Mouse (Mus musculus) lung, postnatal 0 days (tissue): Measurements from ENCODE around the gene Fscn1. TPM values are rescaled to one million over a fixed set of nuclear protein-coding genes. Genes with fewer than 3 reads are reported as not detected.

Experiments used
- ATAC-seq: fragments of 200-750 bp; cut with Nextera tagmentation; 2 replicates; pipeline ENCODE4 v1.8.0; 2017; ENCODE audit warnings: moderate library complexity
- DNase-seq: peaks from one replicate; pipeline ENCODE4 v3.0.0-alpha.2; 2016; ENCODE audit warnings: low spot score
- H3K27ac ChIP-seq: fragments of 300-500 bp; sonication (generic); 2 replicates; pipeline ENCODE4 v1.5.1; 2014; ENCODE audit warnings: antibody characterized with exemption, mild to moderate bottlenecking, low read length, mixed read lengths
- H3K27me3 ChIP-seq: fragments of 300-500 bp; sonication (generic); replicated peaks from 2 replicates; pipeline ENCODE4 v1.6.1; 2014; ENCODE audit warnings: low read length, mixed read lengths; ENCODE audit not compliant: insufficient read depth
- H3K36me3 ChIP-seq: fragments of 300-500 bp; sonication (generic); 2 replicates; pipeline ENCODE4 v1.6.1; 2014; ENCODE audit warnings: low read length, mixed read lengths; ENCODE audit not compliant: insufficient read depth
- H3K4me1 ChIP-seq: fragments of 300-500 bp; sonication (generic); 2 replicates; pipeline ENCODE4 v1.6.1; 2014; ENCODE audit warnings: antibody characterized with exemption, low read depth, low read length, mixed read lengths; ENCODE audit not compliant: insufficient read depth
- H3K4me2 ChIP-seq: fragments of 300-500 bp; sonication (generic); replicated peaks from 2 replicates; pipeline ENCODE4 v1.6.1; 2014; ENCODE audit warnings: low read depth, mild to moderate bottlenecking, low read length, moderate library complexity, mixed read lengths
- H3K4me3 ChIP-seq: fragments of 300-500 bp; sonication (generic); 2 replicates; pipeline ENCODE4 v1.5.1; 2014; ENCODE audit warnings: low read depth, low read length
- H3K9ac ChIP-seq: fragments of 300-500 bp; sonication (generic); replicated peaks from 2 replicates; pipeline ENCODE4 v1.6.1; 2014; ENCODE audit warnings: low read depth, mild to moderate bottlenecking
- H3K9me3 ChIP-seq: fragments of 300-500 bp; sonication (generic); 2 replicates; pipeline ENCODE4 v1.6.1; 2016; ENCODE audit warnings: low read length, mixed read lengths
- CTCF ChIP-seq: IDR thresholded peaks from 2 replicates; pipeline ENCODE4 v1.5.1; 2016; ENCODE audit warnings: antibody characterized with exemption, mild to moderate bottlenecking
- EP300 ChIP-seq: IDR thresholded peaks from 2 replicates; pipeline ENCODE4 v1.6.1; 2016; ENCODE audit warnings: antibody characterized with exemption, mild to moderate bottlenecking, control low read depth
- WGBS: fragments of 180-500 bp; shearing (Covaris S2); extraction: QIAGEN DNeasy Blood & Tissue Kit; methylation state at CpG from one replicate; pipeline ENCODE4 v1.1.7; 2014; 5-methylcytosine and 5-hydroxymethylcytosine counted together
- polyA plus RNA-seq: library from polyadenylated mRNA; unstranded; fragments of >200 nt; fragmentation: Nextera tagmentation; extraction: Ambion mirVana; gene quantifications from 2 replicates; pipeline ENCODE4 v1.2.1, GENCODE M21; 2015

The Fscn1 gene
- polyA plus RNA-seq, 1 experiment from 2014 or later, result 69.1 TPM

GRCm38 (mm10) chr5:142962444-142962961 is 2.4 kb downstream of the Fscn1 start:
- Histone ChIP-seq H3K9me3 (no peaks in the 10 kb centered on the region), H3K4me3 (peak overlapping the region; percentile 63), H3K4me1 (peaks cover 9% of the 10 kb centered on the region), H3K27ac (peak overlapping the region; percentile 84), H3K36me3 (no peaks in the 10 kb centered on the region), H3K27me3 (no peaks in the 10 kb centered on the region), H3K9ac (peak overlapping the region; percentile 23), H3K4me2 (peak overlapping the region; percentile 79)
- DNase-seq (peak; percentile 41), ATAC-seq (no peak)
- WGBS, result 9% methylated on average over 11 of the region's 11 CpGs
- TF ChIP-seq EP300 (no peak), CTCF (no peak)

GRCm38 (mm10) chr5:142963003-142963704 is 3.0 kb downstream of the Fscn1 start:
- H3K27ac ChIP-seq, result 0 out of 2 replicates have a peak overlapping the region, but pooled peaks have one; percentile 11
- ATAC-seq, result no peak
- H3K9me3 ChIP-seq, result no peaks in the 10 kb centered on the region
- peak; percentile 63 for DNase-seq
- H3K4me2 ChIP-seq, result peak overlapping the region; percentile 79
- no peak overlapping the region for H3K9ac ChIP-seq
- H3K4me3 ChIP-seq, result peak overlapping the region; percentile 63
- peaks cover 9% of the 10 kb centered on the region for H3K4me1 ChIP-seq
- no peaks in the 10 kb centered on the region for H3K27me3 ChIP-seq
- WGBS, result 16% methylated on average over 13 of the region's 13 CpGs
- no peaks in the 10 kb centered on the region for H3K36me3 ChIP-seq
- TF ChIP-seq EP300, result no peak
- no peak for TF ChIP-seq CTCF

GRCm38 (mm10) chr5:142963705-142964494 is 3.8 kb downstream of the Fscn1 start:
- Histone ChIP-seq H3K4me3 (peak overlapping the region; percentile 63; the same call in 1 of the 2 replicates), H3K9me3 (no peaks in the 10 kb centered on the region), H3K4me1 (peaks cover 9% of the 10 kb centered on the region), H3K27ac (no peak overlapping the region), H3K27me3 (no peaks in the 10 kb centered on the region), H3K4me2 (peak overlapping the region; percentile 79), H3K36me3 (no peaks in the 10 kb centered on the region), H3K9ac (no peak overlapping the region)
- TF ChIP-seq CTCF, result no peak
- no peak for TF ChIP-seq EP300
- ATAC-seq (no peak), DNase-seq (peak; percentile 78)
- WGBS, result 25% methylated on average over 17 of the region's 17 CpGs

- WGBS, result 89% methylated on average over 6 of the region's 6 CpGs
- Histone ChIP-seq H3K27me3 (no peaks in the 10 kb centered on the region), H3K4me1 (peaks cover 9% of the 10 kb centered on the region), H3K4me3 (no peak overlapping the region), H3K4me2 (0 out of 2 replicates have a peak overlapping the region, but pooled peaks have one; percentile 79), H3K27ac (no peak overlapping the region), H3K36me3 (no peaks in the 10 kb centered on the region), H3K9me3 (no peaks in the 10 kb centered on the region), H3K9ac (no peak overlapping the region)
- DNase-seq (no peak), ATAC-seq (no peak)
- TF ChIP-seq CTCF, result no peak
- no peak for TF ChIP-seq EP300
These were observed 4.5 kb downstream of the Fscn1 start for GRCm38 (mm10) chr5:142964650-142965049.

- peaks cover 14% of the 10 kb centered on the region; the same call in 1 of the 2 replicates for H3K36me3 ChIP-seq
- TF ChIP-seq EP300 (no peak), CTCF (no peak)
- DNase-seq (no peak), ATAC-seq (no peak)
- H3K27ac ChIP-seq, result no peak overlapping the region
- WGBS, result 85% methylated on average over 14 of the region's 14 CpGs
- peaks cover 5% of the 10 kb centered on the region for H3K4me1 ChIP-seq
- no peak overlapping the region for H3K4me2 ChIP-seq
- H3K27me3 ChIP-seq, result no peaks in the 10 kb centered on the region
- H3K9ac ChIP-seq, result no peak overlapping the region
- H3K4me3 ChIP-seq, result no peak overlapping the region
- H3K9me3 ChIP-seq, result no peaks in the 10 kb centered on the region
These were observed 8.3 kb downstream of the Fscn1 start for GRCm38 (mm10) chr5:142968411-142968810.

GRCm38 (mm10) chr5:142973971-142974370 is 13.8 kb downstream of the Fscn1 start:
- no peak overlapping the region for H3K4me2 ChIP-seq
- 0 out of 2 replicates have a peak, but pooled peaks cover 3% of the 10 kb centered on the region for H3K4me1 ChIP-seq
- H3K9me3 ChIP-seq, result no peaks in the 10 kb centered on the region
- WGBS, result 37% methylated on average over 3 of the region's 3 CpGs
- no peaks in the 10 kb centered on the region for H3K27me3 ChIP-seq
- DNase-seq (no peak), ATAC-seq (no peak)
- no peak overlapping the region for H3K27ac ChIP-seq
- peaks cover 14% of the 10 kb centered on the region; the same call in 1 of the 2 replicates for H3K36me3 ChIP-seq
- H3K4me3 ChIP-seq, result no peak overlapping the region
- H3K9ac ChIP-seq, result no peak overlapping the region
- TF ChIP-seq CTCF, result no peak
- TF ChIP-seq EP300, result no peak
